Mouse (Mus musculus): ENCODE measurements at regions not wholly inside any gene's neighbourhood (a gene's known extent, or its start where the extent isn't known, plus 50 kb on each side); places are given as distances from the start of the nearest gene placed in this dataset.

- Histone ChIP-seq H3K4me1 (replicated peaks; ENCODE audit: control insufficient read depth in 2 of 2, insufficient read depth in 2 of 2, low read length in 1 of 2) (no peaks in the 10 kb centered on the region), H3K9ac (replicated peaks) (no peak overlapping the region), H3K27me3 (ENCODE audit: control insufficient read depth, insufficient read depth, low read length) (no peaks in the 10 kb centered on the region), H3K4me3 (ENCODE audit: insufficient read depth in 1 of 2, low read depth in 2 of 2, low read length in 2 of 2) (no peak overlapping the region), H3K36me3 (replicated peaks; ENCODE audit: control insufficient read depth, insufficient read depth, low read depth) (no peaks in the 10 kb centered on the region), H3K27ac (no peak overlapping the region), H3K9me3 (ENCODE audit: control insufficient read depth, low read length) (no peaks in the 10 kb centered on the region), H3K4me2 (ENCODE audit: low read depth) (no peak overlapping the region)
- TF ChIP-seq EP300 (IDR thresholded peaks at IDR 0.05; ENCODE audit: low read depth) (no peak), CTCF (IDR thresholded peaks at IDR 0.05; ENCODE audit: low read depth) (no peak)
- WGBS (ENCODE audit: insufficient replicate concordance), result 54% methylated on average over 3 of the region's 3 CpGs
- no peak for ATAC-seq (ENCODE audit: insufficient read depth)
- DNase-seq (ENCODE audit: low read depth in 3 of 3, low spot score in 3 of 3), result no peak
These were observed 646.7 kb downstream of the Rab28 start for GRCm38 (mm10) chr5:41061222-41061621.

GRCm38 (mm10) chr5:41058015-41058414 is 649.9 kb downstream of the Rab28 start:
- TF ChIP-seq CTCF (IDR thresholded peaks at IDR 0.05; ENCODE audit: low read depth), result no peak

GRCm38 (mm10) chr5:41051948-41052347 is 656.0 kb downstream of the Rab28 start:
- Histone ChIP-seq H3K4me2 (ENCODE audit: low read depth) (no peak overlapping the region), H3K9ac (replicated peaks) (no peak overlapping the region), H3K27ac (no peak overlapping the region), H3K9me3 (ENCODE audit: control insufficient read depth, low read length) (no peaks in the 10 kb centered on the region), H3K4me3 (ENCODE audit: insufficient read depth in 1 of 2, low read depth in 2 of 2, low read length in 2 of 2) (no peak overlapping the region), H3K4me1 (replicated peaks; ENCODE audit: control insufficient read depth in 2 of 2, insufficient read depth in 2 of 2, low read length in 1 of 2) (no peaks in the 10 kb centered on the region), H3K27me3 (ENCODE audit: control insufficient read depth, insufficient read depth, low read length) (no peaks in the 10 kb centered on the region), H3K36me3 (replicated peaks; ENCODE audit: control insufficient read depth, insufficient read depth, low read depth) (no peaks in the 10 kb centered on the region)
- TF ChIP-seq EP300 (IDR thresholded peaks at IDR 0.05; ENCODE audit: low read depth), result no peak
- WGBS (ENCODE audit: insufficient replicate concordance), result 19% methylated on average over 4 of the region's 4 CpGs
- no peak for ATAC-seq (ENCODE audit: insufficient read depth)
- no peak for DNase-seq (ENCODE audit: low read depth in 3 of 3, low spot score in 3 of 3)

More at GRCm38 (mm10) chr5:41058015-41058414, 649.9 kb downstream of the Rab28 start:
- H3K4me2 ChIP-seq (ENCODE audit: low read depth), result no peak overlapping the region
- ATAC-seq (ENCODE audit: insufficient read depth), result no peak
- no peaks in the 10 kb centered on the region for H3K27me3 ChIP-seq (ENCODE audit: control insufficient read depth, insufficient read depth, low read length)
- no peaks in the 10 kb centered on the region for H3K4me1 ChIP-seq (replicated peaks; ENCODE audit: control insufficient read depth in 2 of 2, insufficient read depth in 2 of 2, low read length in 1 of 2)
- H3K4me3 ChIP-seq (ENCODE audit: insufficient read depth in 1 of 2, low read depth in 2 of 2, low read length in 2 of 2), result no peak overlapping the region
- WGBS (ENCODE audit: insufficient replicate concordance), result 72% methylated on average over 3 of the region's 3 CpGs
- no peaks in the 10 kb centered on the region for H3K9me3 ChIP-seq (ENCODE audit: control insufficient read depth, low read length)
- no peak overlapping the region for H3K9ac ChIP-seq (replicated peaks)
- DNase-seq (ENCODE audit: low read depth in 3 of 3, low spot score in 3 of 3), result no peak
- no peaks in the 10 kb centered on the region for H3K36me3 ChIP-seq (replicated peaks; ENCODE audit: control insufficient read depth, insufficient read depth, low read depth)
- no peak overlapping the region for H3K27ac ChIP-seq

GRCm38 (mm10) chr5:41048515-41048914 is 659.4 kb downstream of the Rab28 start:
- no peak overlapping the region for H3K9ac ChIP-seq (replicated peaks)
- TF ChIP-seq CTCF (IDR thresholded peaks at IDR 0.05; ENCODE audit: low read depth) (no peak), EP300 (IDR thresholded peaks at IDR 0.05; ENCODE audit: low read depth) (no peak)
- no peak overlapping the region for H3K4me2 ChIP-seq (ENCODE audit: low read depth)
- no peaks in the 10 kb centered on the region for H3K4me1 ChIP-seq (replicated peaks; ENCODE audit: control insufficient read depth in 2 of 2, insufficient read depth in 2 of 2, low read length in 1 of 2)
- H3K9me3 ChIP-seq (ENCODE audit: control insufficient read depth, low read length), result no peaks in the 10 kb centered on the region
- ATAC-seq (ENCODE audit: insufficient read depth) (no peak), DNase-seq (ENCODE audit: low read depth in 3 of 3, low spot score in 3 of 3) (no peak)
- no peak overlapping the region for H3K27ac ChIP-seq
- no peaks in the 10 kb centered on the region for H3K27me3 ChIP-seq (ENCODE audit: control insufficient read depth, insufficient read depth, low read length)
- 14% methylated on average over 1 of the region's 1 CpGs for WGBS (ENCODE audit: insufficient replicate concordance)
- H3K4me3 ChIP-seq (ENCODE audit: insufficient read depth in 1 of 2, low read depth in 2 of 2, low read length in 2 of 2), result no peak overlapping the region
- H3K36me3 ChIP-seq (replicated peaks; ENCODE audit: control insufficient read depth, insufficient read depth, low read depth), result no peaks in the 10 kb centered on the region

GRCm38 (mm10) chr5:41045221-41045620 is 662.7 kb downstream of the Rab28 start:
- Histone ChIP-seq H3K9ac (replicated peaks) (no peak overlapping the region), H3K27ac (no peak overlapping the region), H3K36me3 (replicated peaks; ENCODE audit: control insufficient read depth, insufficient read depth, low read depth) (no peaks in the 10 kb centered on the region), H3K9me3 (ENCODE audit: control insufficient read depth, low read length) (no peaks in the 10 kb centered on the region), H3K4me2 (ENCODE audit: low read depth) (no peak overlapping the region), H3K4me1 (replicated peaks; ENCODE audit: control insufficient read depth in 2 of 2, insufficient read depth in 2 of 2, low read length in 1 of 2) (no peaks in the 10 kb centered on the region), H3K27me3 (ENCODE audit: control insufficient read depth, insufficient read depth, low read length) (no peaks in the 10 kb centered on the region), H3K4me3 (ENCODE audit: insufficient read depth in 1 of 2, low read depth in 2 of 2, low read length in 2 of 2) (no peak overlapping the region)
- DNase-seq (ENCODE audit: low read depth in 3 of 3, low spot score in 3 of 3) (no peak), ATAC-seq (ENCODE audit: insufficient read depth) (no peak)
- no peak for TF ChIP-seq EP300 (IDR thresholded peaks at IDR 0.05; ENCODE audit: low read depth)
- no peak for TF ChIP-seq CTCF (IDR thresholded peaks at IDR 0.05; ENCODE audit: low read depth)
- 35% methylated on average over 1 of the region's 1 CpGs for WGBS (ENCODE audit: insufficient replicate concordance)

GRCm38 (mm10) chr5:41044465-41044864 is 663.5 kb downstream of the Rab28 start:
- no peak for TF ChIP-seq EP300 (IDR thresholded peaks at IDR 0.05; ENCODE audit: low read depth)
- peak; percentile 57 for TF ChIP-seq CTCF (IDR thresholded peaks at IDR 0.05; ENCODE audit: low read depth)
- Histone ChIP-seq H3K27me3 (ENCODE audit: control insufficient read depth, insufficient read depth, low read length) (no peaks in the 10 kb centered on the region), H3K36me3 (replicated peaks; ENCODE audit: control insufficient read depth, insufficient read depth, low read depth) (no peaks in the 10 kb centered on the region), H3K27ac (no peak overlapping the region), H3K4me3 (ENCODE audit: insufficient read depth in 1 of 2, low read depth in 2 of 2, low read length in 2 of 2) (no peak overlapping the region), H3K9ac (replicated peaks) (no peak overlapping the region), H3K9me3 (ENCODE audit: control insufficient read depth, low read length) (no peaks in the 10 kb centered on the region), H3K4me1 (replicated peaks; ENCODE audit: control insufficient read depth in 2 of 2, insufficient read depth in 2 of 2, low read length in 1 of 2) (no peaks in the 10 kb centered on the region), H3K4me2 (ENCODE audit: low read depth) (no peak overlapping the region)
- ATAC-seq (ENCODE audit: insufficient read depth), result no peak
- DNase-seq (ENCODE audit: low read depth in 3 of 3, low spot score in 3 of 3), result peak in 1 of 3 experiments; percentile 7
